Mouse (Mus musculus) large intestine, adult 2 months (tissue): ENCODE results near the gene Ctnna2. TPM values are rescaled to one million over a fixed set of nuclear protein-coding genes. Genes with fewer than 3 reads are reported as not detected.

Experiments used
- DNase-seq: peaks from one replicate; pipeline ENCODE4 v3.0.0-alpha.2; 2012; ENCODE audit warnings: low read depth, low spot score
- WGBS: fragments of 180-500 bp; shearing (Covaris S2); methylation state at CpG from one replicate; pipeline ENCODE4 v1.1.7; 2018; 5-methylcytosine and 5-hydroxymethylcytosine counted together
- polyA plus RNA-seq: library from polyadenylated mRNA; depleted of rRNA; stranded (reverse); fragments of >200 nt; gene quantifications from 2 replicates; pipeline ENCODE4 v1.2.3, GENCODE M21; 2012

Ctnna2 gene
- polyA plus RNA-seq, 1 experiment = 0.24 TPM

DNA sequence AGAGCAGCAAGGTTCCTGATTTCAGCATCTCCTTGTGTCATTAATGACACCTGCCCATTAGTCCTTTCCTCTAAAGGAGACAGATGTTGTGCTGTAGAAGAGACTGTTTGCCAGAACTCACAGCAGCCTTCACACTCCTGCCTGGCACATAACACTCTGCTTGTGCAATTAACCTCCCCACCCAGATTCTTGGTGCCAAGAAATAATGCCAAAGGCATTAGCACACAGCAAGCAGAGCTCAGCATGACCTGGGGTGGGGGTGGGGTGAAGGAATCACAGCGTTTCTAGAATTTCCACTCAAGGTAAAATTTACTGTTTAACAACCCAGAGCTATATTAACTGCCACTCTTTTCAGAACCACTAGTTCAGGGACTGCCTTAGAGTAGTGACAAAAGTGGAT, 516.8 kb downstream of the Ctnna2 start:
- no peak for DNase-seq
- WGBS = 9% methylated on average over 1 of the region's 1 CpGs

DNA sequence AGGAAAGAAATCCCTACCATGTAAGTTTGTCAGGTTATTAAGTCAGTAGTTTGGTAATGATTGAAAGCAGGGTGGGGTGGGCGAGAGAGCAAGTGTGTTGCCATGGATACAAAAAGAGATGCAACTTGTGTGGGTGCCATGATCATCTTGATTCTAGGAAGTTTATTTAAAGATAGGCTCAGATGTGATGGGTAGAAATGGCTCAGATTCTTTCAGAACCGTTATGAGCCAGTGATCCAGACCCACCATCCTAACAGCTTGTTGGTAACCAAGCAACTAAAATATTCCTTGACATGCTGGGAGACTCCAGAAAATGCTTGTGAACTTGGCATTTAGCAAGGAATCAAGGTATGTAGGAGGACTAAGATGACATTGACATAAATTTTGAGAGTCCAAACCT, 521.6 kb downstream of the Ctnna2 start:
- 80% methylated on average over 2 of the region's 2 CpGs for WGBS
- no peak for DNase-seq

DNA sequence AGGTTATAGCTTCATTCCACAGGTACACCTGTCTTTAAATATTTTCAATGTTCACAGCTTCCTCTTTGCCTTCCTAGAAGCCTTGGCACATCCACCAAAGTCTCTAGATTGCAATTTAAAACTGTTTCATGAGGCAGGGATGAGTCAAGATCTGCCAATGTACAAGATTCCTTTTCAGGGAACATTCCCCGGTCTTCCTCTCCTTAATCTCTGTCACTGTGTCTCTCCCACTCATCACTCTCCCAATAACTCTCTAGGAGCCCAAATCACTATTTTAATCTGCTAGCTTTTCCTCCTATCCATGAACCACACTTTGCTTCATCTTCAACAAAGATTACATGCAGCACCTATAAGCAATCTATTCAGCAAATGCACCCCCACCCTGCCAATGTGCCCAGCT, 532.6 kb downstream of the Ctnna2 start:
- DNase-seq = no peak
- WGBS = 93% methylated on average over 1 of the region's 1 CpGs

GRCm38 (mm10) chr6:77443906-77444305, 535.6 kb downstream of the Ctnna2 start:
- no peak for DNase-seq
- WGBS = 84% methylated on average over 11 of the region's 11 CpGs

DNA sequence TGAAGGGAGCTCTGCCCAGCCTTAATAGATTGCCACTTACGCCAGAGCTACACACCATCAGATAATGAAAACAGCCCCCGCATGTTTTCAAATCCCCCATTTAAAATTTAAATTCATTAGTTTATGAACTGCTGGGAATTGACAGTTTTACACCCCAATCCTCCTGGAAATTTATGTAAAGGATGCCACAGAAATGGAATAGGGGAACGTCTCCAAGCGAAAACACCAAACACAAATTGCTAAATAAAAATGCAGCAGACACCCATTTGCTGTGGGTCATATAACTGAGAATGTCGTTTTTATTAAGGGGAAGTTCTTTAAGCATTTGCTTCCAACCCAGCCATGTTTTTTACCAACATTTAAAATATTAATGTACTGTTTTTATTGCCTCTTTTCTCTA, 538.4 kb downstream of the Ctnna2 start:
- DNase-seq = no peak
- WGBS = 69% methylated on average over 5 of the region's 5 CpGs

DNA sequence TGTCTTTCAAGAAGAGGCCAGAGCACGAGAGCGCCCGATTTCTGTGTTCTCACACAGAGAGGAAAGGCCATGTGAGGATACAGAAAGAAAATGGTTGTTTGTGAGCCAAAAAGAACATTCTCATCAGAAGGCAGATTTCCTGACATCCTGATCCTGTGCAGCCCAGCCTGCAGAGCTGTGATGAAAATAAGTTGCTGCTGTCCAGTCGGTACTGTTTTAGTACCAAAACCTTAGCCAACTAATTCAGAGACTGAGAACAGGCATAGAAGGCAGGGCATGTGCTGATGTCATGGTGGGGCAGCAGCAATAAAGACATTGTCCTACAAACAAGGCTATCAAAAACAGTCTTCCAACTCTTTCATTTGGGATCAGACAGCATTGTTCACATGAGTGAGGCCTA, 549.1 kb downstream of the Ctnna2 start:
- DNase-seq = no peak
- 76% methylated on average over 4 of the region's 4 CpGs for WGBS

- DNase-seq = no peak
Measured at GRCm38 (mm10) chr6:77425746-77426145, 553.8 kb downstream of the Ctnna2 start.

GRCm38 (mm10) chr6:77424826-77425225, 554.7 kb downstream of the Ctnna2 start:
- 67% methylated on average over 4 of the region's 4 CpGs for WGBS
- DNase-seq = no peak

DNA sequence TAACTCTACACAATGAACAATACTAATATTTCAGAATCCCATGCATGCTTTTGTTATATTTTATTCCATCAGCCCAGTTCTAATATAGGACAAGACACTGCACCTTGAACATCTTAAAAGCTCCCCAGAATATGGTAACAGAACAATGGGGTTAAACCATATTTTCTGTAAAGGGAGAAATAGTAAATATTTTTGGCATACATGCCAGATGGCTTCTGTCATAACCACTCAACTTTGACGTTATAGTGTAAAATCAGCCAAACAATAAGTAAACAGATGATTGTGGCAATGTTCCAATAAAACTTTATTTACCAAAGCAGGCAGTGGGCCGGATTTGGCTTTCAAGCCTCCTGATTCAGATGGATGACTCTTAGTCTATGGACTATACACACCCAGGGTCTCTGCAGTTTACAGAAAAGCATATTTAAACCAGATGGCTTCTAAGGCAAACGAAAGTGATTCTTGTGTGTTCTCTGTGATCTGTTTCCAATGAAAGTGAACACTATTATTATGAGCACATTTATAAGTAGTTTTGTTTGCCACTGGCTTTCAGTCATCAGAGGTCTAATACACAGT, 557.8 kb downstream of the Ctnna2 start:
- WGBS = 27% methylated on average over 3 of the region's 3 CpGs
- DNase-seq = no peak

- 48% methylated on average over 1 of the region's 1 CpGs for WGBS
- DNase-seq = no peak
Measured at GRCm38 (mm10) chr6:77416999-77417398, 562.5 kb downstream of the Ctnna2 start.

- no peak for DNase-seq
- 90% methylated on average over 1 of the region's 1 CpGs for WGBS
Measured at GRCm38 (mm10) chr6:77413530-77413929, 566.0 kb downstream of the Ctnna2 start.

GRCm38 (mm10) chr6:77408481-77408880, 571.0 kb downstream of the Ctnna2 start:
- WGBS = 64% methylated on average over 5 of the region's 5 CpGs

GRCm38 (mm10) chr6:77400751-77401150, 578.7 kb downstream of the Ctnna2 start:
- 70% methylated on average over 6 of the region's 6 CpGs for WGBS
- no peak for DNase-seq

More at GRCm38 (mm10) chr6:77408481-77408880, 571.0 kb downstream of the Ctnna2 start:
- DNase-seq = no peak

DNA sequence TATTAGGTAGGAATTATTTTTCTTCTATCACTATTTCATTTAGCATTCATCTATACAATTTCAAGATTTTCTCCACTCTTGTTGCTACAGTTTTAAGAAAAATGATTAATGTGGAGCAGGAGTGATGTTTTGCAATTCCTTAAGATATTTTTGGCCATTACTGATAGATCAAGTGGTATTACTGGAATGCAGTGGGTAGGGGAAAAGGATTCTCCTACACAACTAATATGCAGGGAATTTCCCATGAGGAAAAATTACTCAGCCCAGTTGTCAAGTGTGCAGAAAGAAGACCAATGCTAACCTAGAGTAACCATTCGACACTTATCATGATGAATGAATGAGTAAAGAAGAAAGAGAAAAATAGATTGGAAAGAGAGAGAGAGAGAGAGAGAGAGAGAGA, 587.8 kb downstream of the Ctnna2 start:
- no peak for DNase-seq
- WGBS = 86% methylated on average over 1 of the region's 1 CpGs

- no peak for DNase-seq
Measured at GRCm38 (mm10) chr6:77381309-77381708, 598.2 kb downstream of the Ctnna2 start.

- 49% methylated on average over 5 of the region's 5 CpGs for WGBS
- DNase-seq = no peak
Measured at GRCm38 (mm10) chr6:77373132-77373531, 606.4 kb downstream of the Ctnna2 start.

GRCm38 (mm10) chr6:77371147-77371546, 608.4 kb downstream of the Ctnna2 start:
- 95% methylated on average over 2 of the region's 2 CpGs for WGBS
- no peak for DNase-seq

- 79% methylated on average over 6 of the region's 6 CpGs for WGBS
- DNase-seq = no peak
Measured at GRCm38 (mm10) chr6:77358471-77358837, 621.0 kb downstream of the Ctnna2 start.

- 64% methylated on average over 9 of the region's 9 CpGs for WGBS
- DNase-seq = no peak
Measured at GRCm38 (mm10) chr6:77357748-77358470, 621.6 kb downstream of the Ctnna2 start.

DNA sequence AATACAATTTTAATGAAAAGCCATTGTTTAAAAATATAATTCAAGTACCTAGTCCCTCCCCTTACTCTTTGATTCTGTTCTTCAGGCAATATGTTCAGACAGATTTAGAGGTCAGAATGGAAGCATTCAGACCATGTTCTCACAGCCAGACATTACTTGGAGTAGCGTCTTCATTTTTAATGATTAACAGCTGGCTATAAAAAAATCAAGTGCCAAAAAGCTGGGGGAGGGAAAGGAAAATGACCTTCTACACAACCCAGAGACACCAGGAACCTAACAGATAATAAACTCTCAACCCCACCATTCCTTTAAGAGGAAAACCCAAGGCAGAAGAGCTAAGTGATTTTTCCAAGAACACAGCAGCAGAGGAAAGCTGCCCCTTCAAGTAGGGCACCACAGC, 624.7 kb downstream of the Ctnna2 start:
- 14% methylated on average over 1 of the region's 1 CpGs for WGBS
- DNase-seq = no peak

DNA sequence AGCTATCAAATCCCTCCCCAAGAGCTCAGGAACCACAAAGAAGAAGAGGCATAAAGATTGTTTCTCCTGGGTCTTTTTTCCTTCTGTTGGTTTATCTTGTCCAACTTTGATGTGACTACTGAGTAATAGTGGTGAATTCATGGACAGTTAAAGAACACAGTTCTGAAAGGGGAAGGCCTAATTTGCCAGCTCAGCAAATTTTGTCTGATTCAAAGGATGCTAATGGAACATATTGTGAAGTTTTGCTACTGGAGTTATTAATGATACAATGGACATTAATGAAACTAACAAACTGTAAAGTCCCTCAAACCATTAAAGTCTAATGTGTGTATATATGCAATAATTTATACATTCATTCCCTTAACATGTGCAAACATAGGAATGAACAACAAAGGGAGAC, 635.7 kb downstream of the Ctnna2 start:
- no peak for DNase-seq

- 65% methylated on average over 2 of the region's 2 CpGs for WGBS
- DNase-seq = no peak
Measured at GRCm38 (mm10) chr6:77335537-77335936, 644.0 kb downstream of the Ctnna2 start.
